Mouse (Mus musculus) CH12.LX (cell line): Measurements from ENCODE around the gene Epb41l2. TPM values are rescaled to one million over a fixed set of nuclear protein-coding genes. Genes with fewer than 3 reads are reported as not detected.
A peak's percentile ranks its signal among the peaks of the same experiment; 100 is the strongest.

Source experiments
- DNase-seq: peaks from one replicate; pipeline ENCODE4 v3.0.0-alpha.2; 2013; ENCODE audit errors: extremely low read depth
- H3K27ac ChIP-seq: 2 replicates; pipeline ENCODE4 v1.5.1; 2012; ENCODE audit warnings: low read depth, mild to moderate bottlenecking, control low read depth, moderate library complexity; ENCODE audit not compliant: insufficient read depth
- H3K27me3 ChIP-seq: replicated peaks from 2 replicates; pipeline ENCODE3; 2012; ENCODE audit warnings: inconsistent platforms
- H3K36me3 ChIP-seq, 2 experiments: replicated peaks in 1 of 2; 2 replicates each; pipeline versions ENCODE3 to v1.6.1; 2012; ENCODE audit warnings: inconsistent platforms in 1 of 2, low read length in 1 of 2, mild to moderate bottlenecking in 1 of 2, mixed read lengths in 1 of 2, moderate library complexity in 1 of 2; ENCODE audit not compliant: control insufficient read depth in 1 of 2, insufficient read depth in 1 of 2
- H3K4me1 ChIP-seq, 2 experiments: 2 replicates each; pipeline ENCODE4 v1.6.1; 2012; ENCODE audit warnings: inconsistent platforms in 1 of 2, moderate library complexity in 1 of 2; ENCODE audit not compliant: insufficient read depth in 2 of 2, control insufficient read depth in 1 of 2
- H3K4me2 ChIP-seq: 2 replicates; pipeline ENCODE4 v1.6.1; 2012; ENCODE audit warnings: low read depth, mild to moderate bottlenecking, control low read depth; ENCODE audit not compliant: poor library complexity, insufficient read depth, severe bottlenecking
- H3K4me3 ChIP-seq, 3 experiments: fragments of 150-350 bp in 1 of 3; sonication (generic) in 1 of 3; replicated peaks in 1 of 3; 2 replicates each; pipeline versions ENCODE3 to v1.5.1; 2011 to 2012; ENCODE audit warnings: low read depth in 2 of 3, low read length in 2 of 3, mild to moderate bottlenecking in 2 of 3, moderate library complexity in 2 of 3, control low read depth in 1 of 3, improper control_type of control experiment in 1 of 3, inconsistent platforms in 1 of 3, mixed read lengths in 1 of 3; ENCODE audit not compliant: poor library complexity in 1 of 3
- H3K79me2 ChIP-seq: replicated peaks from 2 replicates; pipeline ENCODE4 v1.6.1; 2012; ENCODE audit warnings: mild to moderate bottlenecking, moderate library complexity; ENCODE audit not compliant: control insufficient read depth, poor library complexity, insufficient read depth, severe bottlenecking; ENCODE audit errors: extremely low read depth
- H3K9ac ChIP-seq: 2 replicates; pipeline ENCODE4 v1.6.1; 2012; ENCODE audit warnings: low read depth, mild to moderate bottlenecking, control low read depth, moderate library complexity; ENCODE audit not compliant: insufficient read depth
- H3K9me3 ChIP-seq: replicated peaks from 2 replicates; pipeline ENCODE3; 2012; ENCODE audit warnings: low read length, inconsistent platforms, mixed read lengths
- BHLHE40 ChIP-seq: IDR thresholded peaks from 2 replicates; pipeline ENCODE4 v1.6.1; 2011; ENCODE audit warnings: mild to moderate bottlenecking, low read depth, low read length, improper control_type of control experiment
- CHD1 ChIP-seq: IDR thresholded peaks from 2 replicates; pipeline ENCODE4 v1.6.1; 2012; ENCODE audit warnings: low read depth, low read length, improper control_type of control experiment, inconsistent platforms
- CHD2 ChIP-seq: IDR thresholded peaks from 2 replicates; pipeline ENCODE4 v1.6.1; 2011; ENCODE audit warnings: low read length, improper control_type of control experiment
- CTCF ChIP-seq, 2 experiments: IDR thresholded peaks in 1 of 2; conservative IDR thresholded peaks in 1 of 2; 2 replicates each; pipeline ENCODE4 v1.5.1; 2011 to 2012; ENCODE audit warnings: low read depth in 2 of 2, low read length in 2 of 2, improper control_type of control experiment in 1 of 2, inconsistent platforms in 1 of 2, mild to moderate bottlenecking in 1 of 2, moderate library complexity in 1 of 2
- E2F4 ChIP-seq: IDR thresholded peaks from 2 replicates; pipeline ENCODE4 v1.6.1; 2011; ENCODE audit warnings: low read depth, low read length, improper control_type of control experiment; ENCODE audit not compliant: insufficient replicate concordance
- ELF1 ChIP-seq: IDR thresholded peaks from 2 replicates; pipeline ENCODE4 v1.6.1; 2014; ENCODE audit warnings: low read depth, mild to moderate bottlenecking, inconsistent platforms, low read length, improper control_type of control experiment
- EP300 ChIP-seq: IDR thresholded peaks from 2 replicates; pipeline ENCODE4 v1.6.1; 2011; ENCODE audit warnings: low read length, improper control_type of control experiment
- ETS1 ChIP-seq: conservative IDR thresholded peaks from 2 replicates; pipeline ENCODE4 v1.6.1; 2012; ENCODE audit warnings: low read depth, mild to moderate bottlenecking, inconsistent platforms, low read length, improper control_type of control experiment, moderate library complexity
- GABPA ChIP-seq: IDR thresholded peaks from 2 replicates; pipeline ENCODE4 v1.6.1; 2012; ENCODE audit warnings: low read depth, low read length, improper control_type of control experiment, inconsistent platforms; ENCODE audit not compliant: insufficient replicate concordance
- HCFC1 ChIP-seq: IDR thresholded peaks from 2 replicates; pipeline ENCODE4 v1.6.1; 2012; ENCODE audit warnings: low read depth, mild to moderate bottlenecking, inconsistent platforms, low read length, improper control_type of control experiment
- IRF4 ChIP-seq: IDR thresholded peaks from 2 replicates; pipeline ENCODE4 v1.6.1; 2014; ENCODE audit warnings: low read depth, mild to moderate bottlenecking, inconsistent platforms, low read length, improper control_type of control experiment
- JUN ChIP-seq: IDR thresholded peaks from 2 replicates; pipeline ENCODE4 v1.6.1; 2011; ENCODE audit warnings: low read depth, mild to moderate bottlenecking, low read length, improper control_type of control experiment, moderate library complexity; ENCODE audit not compliant: insufficient read depth
- JUND ChIP-seq: conservative IDR thresholded peaks from 2 replicates; pipeline ENCODE4 v1.6.1; 2011; ENCODE audit warnings: low read depth, low read length, improper control_type of control experiment
- KAT2A ChIP-seq: IDR thresholded peaks from 2 replicates; pipeline ENCODE4 v1.6.1; 2012; ENCODE audit warnings: low read length, improper control_type of control experiment, inconsistent platforms; ENCODE audit not compliant: insufficient replicate concordance
- MAFK ChIP-seq: IDR thresholded peaks from 2 replicates; pipeline ENCODE4 v1.6.1; 2011; ENCODE audit warnings: low read length, improper control_type of control experiment; ENCODE audit not compliant: insufficient replicate concordance
- MAX ChIP-seq: IDR thresholded peaks from 2 replicates; pipeline ENCODE4 v1.6.1; 2011; ENCODE audit warnings: low read length, improper control_type of control experiment
- MAZ ChIP-seq: IDR thresholded peaks from 2 replicates; pipeline ENCODE4 v1.6.1; 2012; ENCODE audit warnings: low read depth, mild to moderate bottlenecking, inconsistent platforms, low read length, improper control_type of control experiment, moderate library complexity
- MEF2A ChIP-seq: IDR thresholded peaks from 2 replicates; pipeline ENCODE4 v1.6.1; 2014; ENCODE audit warnings: low read depth, mild to moderate bottlenecking, inconsistent platforms, low read length, improper control_type of control experiment, borderline replicate concordance
- MXI1 ChIP-seq: IDR thresholded peaks from 2 replicates; pipeline ENCODE4 v1.6.1; 2011; ENCODE audit warnings: mild to moderate bottlenecking, low read depth, low read length, improper control_type of control experiment
- MYC ChIP-seq: IDR thresholded peaks from 2 replicates; pipeline ENCODE4 v1.6.1; 2011; ENCODE audit warnings: low read depth, mild to moderate bottlenecking, improper control_type of control experiment, low read length
- NELFE ChIP-seq: IDR thresholded peaks from 2 replicates; pipeline ENCODE4 v1.6.1; 2011; ENCODE audit warnings: low read depth, low read length, improper control_type of control experiment
- NRF1 ChIP-seq: IDR thresholded peaks from 2 replicates; pipeline ENCODE4 v1.6.1; 2014; ENCODE audit warnings: low read depth, mild to moderate bottlenecking, inconsistent platforms, low read length, improper control_type of control experiment, moderate library complexity
- PAX5 ChIP-seq: IDR thresholded peaks from 2 replicates; pipeline ENCODE4 v1.6.1; 2012; ENCODE audit warnings: low read length, inconsistent platforms, mixed read lengths
- POLR2A ChIP-seq: IDR thresholded peaks from 2 replicates; pipeline ENCODE4 v1.6.1; 2011; ENCODE audit warnings: low read depth, mild to moderate bottlenecking, improper control_type of control experiment, low read length
- POLR2AphosphoS2 ChIP-seq: IDR thresholded peaks from 2 replicates; pipeline ENCODE4 v1.6.1; 2011; ENCODE audit warnings: low read depth, low read length, improper control_type of control experiment
- RAD21 ChIP-seq: IDR thresholded peaks from 2 replicates; pipeline ENCODE4 v1.6.1; 2011; ENCODE audit warnings: low read depth, mild to moderate bottlenecking, low read length, improper control_type of control experiment, moderate library complexity
- RCOR1 ChIP-seq: conservative IDR thresholded peaks from 2 replicates; pipeline ENCODE4 v1.6.1; 2012; ENCODE audit warnings: low read depth, mild to moderate bottlenecking, inconsistent platforms, low read length, improper control_type of control experiment
- SIN3A ChIP-seq: IDR thresholded peaks from 2 replicates; pipeline ENCODE4 v1.6.1; 2012; ENCODE audit warnings: low read length, improper control_type of control experiment, inconsistent platforms
- SMC3 ChIP-seq: IDR thresholded peaks from 2 replicates; pipeline ENCODE4 v1.6.1; 2011; ENCODE audit warnings: low read depth, low read length, improper control_type of control experiment
- TBP ChIP-seq: conservative IDR thresholded peaks from 2 replicates; pipeline ENCODE4 v1.6.1; 2011; ENCODE audit warnings: low read depth, low read length, improper control_type of control experiment
- TCF12 ChIP-seq: IDR thresholded peaks from 2 replicates; pipeline ENCODE4 v1.6.1; 2014; ENCODE audit warnings: low read depth, mild to moderate bottlenecking, inconsistent platforms, low read length, improper control_type of control experiment
- UBTF ChIP-seq: IDR thresholded peaks from 2 replicates; pipeline ENCODE4 v1.6.1; 2012; ENCODE audit warnings: low read depth, mild to moderate bottlenecking, inconsistent platforms, low read length, improper control_type of control experiment, moderate library complexity
- USF1 ChIP-seq: IDR thresholded peaks from 2 replicates; pipeline ENCODE4 v1.6.1; 2014; ENCODE audit warnings: low read depth, mild to moderate bottlenecking, inconsistent platforms, low read length, improper control_type of control experiment
- USF2 ChIP-seq: conservative IDR thresholded peaks from 2 replicates; pipeline ENCODE4 v1.6.1; 2011; ENCODE audit warnings: low read depth, low read length, improper control_type of control experiment
- ZC3H11A ChIP-seq: IDR thresholded peaks from 2 replicates; pipeline ENCODE4 v1.6.1; 2012; ENCODE audit warnings: low read depth, mild to moderate bottlenecking, inconsistent platforms, low read length, improper control_type of control experiment
- ZKSCAN1 ChIP-seq: IDR thresholded peaks from 2 replicates; pipeline ENCODE4 v1.6.1; 2012; ENCODE audit warnings: low read depth, inconsistent platforms, low read length, improper control_type of control experiment, borderline replicate concordance
- ZMIZ1 ChIP-seq: IDR thresholded peaks from 2 replicates; pipeline ENCODE4 v1.6.1; 2012; ENCODE audit warnings: low read depth, mild to moderate bottlenecking, inconsistent platforms, low read length, improper control_type of control experiment
- ZNF384 ChIP-seq: IDR thresholded peaks from 2 replicates; pipeline ENCODE4 v1.6.1; 2012; ENCODE audit warnings: low read depth, low read length, improper control_type of control experiment, inconsistent platforms
- dilution Hi-C: fragments of 300-500 bp; cut with MboI; formaldehyde crosslinking; loops from 2 replicates; pipeline ENCODE4 v1.14.3; 2020; ENCODE audit warnings: low sequenced_read_pairs; ENCODE audit not compliant: extremely low pct_unique_long_range_greater_than_20kb, extremely low pct_ligation_motif_present
- in situ Hi-C: fragments of 300-500 bp; cut with MboI; formaldehyde crosslinking; loops from 3 replicates; pipeline ENCODE4 v1.14.3; 2019; ENCODE audit warnings: low sequenced_read_pairs, low pct_ligation_motif_present, low pct_unique_long_range_greater_than_20kb, mixed read lengths
- polyA plus RNA-seq: library from polyadenylated mRNA; unstranded; fragments of >175 nt; gene quantifications from 2 replicates; pipeline ENCODE4 v1.2.1, GENCODE M21; 2012; ENCODE audit warnings: low read depth; ENCODE audit not compliant: insufficient read length
- total RNA-seq, 2 experiments: library from RNA; depleted of rRNA; stranded (reverse); fragments of 300-350 nt in 1 of 2; fragments of >200 nt in 1 of 2; gene quantifications; 2 replicates each; pipeline ENCODE4 v1.2.3; 2012 to 2014

The Epb41l2 gene
- total and polyA plus RNA-seq, 3 experiments, result 24.3 to 71.2 (median 28.4) TPM

DNA sequence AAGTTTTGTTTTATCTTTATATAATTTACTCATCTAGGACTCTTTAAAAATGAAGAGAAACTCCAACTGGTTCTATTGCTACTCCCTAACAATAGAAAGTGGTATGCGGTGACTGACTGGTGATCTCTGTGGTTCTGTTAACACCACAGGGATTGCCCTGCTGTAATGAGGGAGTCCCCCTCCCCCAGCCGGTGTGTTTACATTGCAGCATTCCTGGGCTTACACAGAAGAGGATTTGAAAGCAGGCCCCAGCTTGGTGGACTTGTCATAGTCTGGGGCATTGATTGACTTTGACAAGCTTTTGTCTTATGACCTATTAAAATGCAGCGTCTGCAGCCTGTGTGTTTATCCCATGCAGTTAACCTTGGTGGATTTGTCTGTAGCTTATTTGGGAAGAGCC, 73.9 kb downstream of the Epb41l2 start:
- H3K9me3 ChIP-seq, result no peaks in the 10 kb centered on the region
- no peak overlapping the region for H3K9ac ChIP-seq
- H3K4me1 ChIP-seq, result peaks cover 14 to 74% of the 10 kb centered on the region in 2 experiments
- H3K4me3 ChIP-seq, result no peak overlapping the region
- peak overlapping the region; percentile 22; the same call in 1 of the 2 replicates for H3K4me2 ChIP-seq
- peaks cover 0 to 13% of the 10 kb centered on the region in 2 experiments for H3K36me3 ChIP-seq
- no peaks in the 10 kb centered on the region for H3K79me2 ChIP-seq
- TF ChIP-seq MYC (no peak), TBP (no peak), ZC3H11A (no peak), MEF2A (peak; percentile 82), POLR2AphosphoS2 (no peak), ZNF384 (no peak), MAX (peak; percentile 54; the same call in 1 of the 2 replicates), PAX5 (no peak), TCF12 (peak; percentile 55; the same call in 1 of the 2 replicates), USF1 (no peak), POLR2A (no peak), ZMIZ1 (no peak), HCFC1 (no peak; the same call in 1 of the 2 replicates), IRF4 (peak; percentile 87), RAD21 (no peak), KAT2A (0 out of 2 replicates have a peak, but pooled peaks have one; percentile 42), CHD1 (no peak; the same call in 1 of the 2 replicates), USF2 (no peak), ETS1 (peak; percentile 85), ZKSCAN1 (no peak), EP300 (peak; percentile 74), CTCF (conservative IDR thresholded peaks at IDR 0.05 in 1 of 2, IDR thresholded peaks at IDR 0.05 in 1 of 2; ENCODE audit: low read depth in 2 of 2, low read length in 2 of 2) (no peak), SMC3 (no peak), SIN3A (peak; percentile 60), NELFE (peak; percentile 28; the same call in 1 of the 2 replicates), BHLHE40 (peak; percentile 84), JUN (no peak), CHD2 (peak; percentile 87), MXI1 (no peak; the same call in 1 of the 2 replicates), RCOR1 (0 out of 2 replicates have a peak, but pooled peaks have one; percentile 45), E2F4 (no peak), MAZ (peak; percentile 68; the same call in 1 of the 2 replicates), UBTF (no peak), JUND (no peak), MAFK (peak; percentile 92), NRF1 (no peak), GABPA (no peak), ELF1 (no peak)
- in situ Hi-C loops, result no loop called here
- no peaks in the 10 kb centered on the region for H3K27me3 ChIP-seq
- H3K27ac ChIP-seq, result no peak overlapping the region
- peak; percentile 80 for DNase-seq
- dilution Hi-C loops, result no loop called here
